Mouse (Mus musculus): Measurements from ENCODE around the gene Tmem143.

- TF ChIP-seq CTCF (IDR thresholded peaks at IDR 0.05; ENCODE audit: control insufficient read depth, insufficient read depth, low read length): no peak
- no peak for TF ChIP-seq POLR2A (IDR thresholded peaks at IDR 0.05; ENCODE audit: borderline replicate concordance, control insufficient read depth, low read depth, low read length)
Observed at GRCm38 (mm10) chr7:45869107-45869670, 27.6 kb upstream of the Tmem143 start.

Data from bone marrow, adult 2 months (tissue).